Mouse (Mus musculus): ENCODE measurements around the gene Trir. TPM values are rescaled to one million over a fixed set of nuclear protein-coding genes. Genes with fewer than 3 reads are reported as not detected.

Trir gene
- polyA plus RNA-seq (2015; fragmentation: Nextera tagmentation; extraction: Ambion mirVana) = 93.3 and 104 TPM in 2 replicates

GRCm38 (mm10) chr8:85026670-85027515, at the start of gene Trir:
Gene Trir (plus strand): TSS chr8:85026823.
- Histone ChIP-seq H3K9ac (replicated peaks; ENCODE audit: low read length) (peak within 1 kb of the TSS; percentile 100), H3K4me2 (replicated peaks; ENCODE audit: low read depth, low read length) (peak within 1 kb of the TSS; percentile 83), H3K27ac (ENCODE audit: low read length) (peak within 1 kb of the TSS; percentile 94), H3K4me3 (ENCODE audit: low read length) (peak within 1 kb of the TSS; percentile 100), H3K9me3 (ENCODE audit: low read length) (no peaks in the 10 kb centered on the region), H3K4me1 (ENCODE audit: insufficient read depth, low read length) (peaks cover 33% of the 10 kb centered on the region), H3K36me3 (ENCODE audit: insufficient read depth, low read length) (peaks cover 37% of the 10 kb centered on the region), H3K27me3 (ENCODE audit: insufficient read depth, low read length) (no peaks in the 10 kb centered on the region)
- WGBS = 0% methylated on average over 73 of the region's 75 CpGs
- peak; percentile 79 for ATAC-seq (ENCODE audit: low FRiP score, low TSS enrichment)

GRCm38 (mm10) chr8:84977435-84978247, 49.0 kb upstream of the Trir start:
- ATAC-seq (ENCODE audit: low FRiP score, low TSS enrichment) = no peak
- Histone ChIP-seq H3K27ac (ENCODE audit: low read length) (peak overlapping the region; percentile 87), H3K4me1 (ENCODE audit: insufficient read depth, low read length) (peaks cover 76% of the 10 kb centered on the region), H3K36me3 (ENCODE audit: insufficient read depth, low read length) (peaks cover 19% of the 10 kb centered on the region), H3K9ac (replicated peaks; ENCODE audit: low read length) (peak overlapping the region; percentile 74), H3K27me3 (ENCODE audit: insufficient read depth, low read length) (no peaks in the 10 kb centered on the region), H3K4me3 (ENCODE audit: low read length) (peak overlapping the region; percentile 61), H3K9me3 (ENCODE audit: low read length) (no peaks in the 10 kb centered on the region), H3K4me2 (replicated peaks; ENCODE audit: low read depth, low read length) (peak overlapping the region; percentile 96)
- under 1% methylated on average over 69 of the region's 70 CpGs for WGBS

GRCm38 (mm10) chr8:84978248-84978940, 48.2 kb upstream of the Trir start, which contains the start of gene Junb:
Gene Junb (minus strand): TSS chr8:84978718.
- Histone ChIP-seq H3K27me3 (ENCODE audit: insufficient read depth, low read length) (no peaks in the 10 kb centered on the region), H3K36me3 (ENCODE audit: insufficient read depth, low read length) (peaks cover 12% of the 10 kb centered on the region; the same call in 1 of the 2 replicates), H3K9me3 (ENCODE audit: low read length) (no peaks in the 10 kb centered on the region), H3K4me3 (ENCODE audit: low read length) (peak within 1 kb of the TSS; percentile 61), H3K9ac (replicated peaks; ENCODE audit: low read length) (peak within 1 kb of the TSS; percentile 74), H3K27ac (ENCODE audit: low read length) (peak within 1 kb of the TSS; percentile 87), H3K4me1 (ENCODE audit: insufficient read depth, low read length) (peaks cover 78% of the 10 kb centered on the region), H3K4me2 (replicated peaks; ENCODE audit: low read depth, low read length) (peak within 1 kb of the TSS; percentile 96)
- 0% methylated on average over 63 of the region's 63 CpGs for whole genome bisulfite sequencing
- peak; percentile 54 for ATAC-seq (ENCODE audit: low FRiP score, low TSS enrichment)

- 2% methylated on average over 42 of the region's 42 CpGs for WGBS
- H3K4me3 ChIP-seq (ENCODE audit: low read length) = peak overlapping the region; percentile 41
- H3K9me3 ChIP-seq (ENCODE audit: low read length) = no peaks in the 10 kb centered on the region
- H3K27me3 ChIP-seq (ENCODE audit: insufficient read depth, low read length) = no peaks in the 10 kb centered on the region
- peak overlapping the region; percentile 87 for H3K27ac ChIP-seq (ENCODE audit: low read length)
- H3K4me2 ChIP-seq (replicated peaks; ENCODE audit: low read depth, low read length) = peak overlapping the region; percentile 96
- ATAC-seq (ENCODE audit: low FRiP score, low TSS enrichment) = peak; percentile 32
- H3K36me3 ChIP-seq (ENCODE audit: insufficient read depth, low read length) = peaks cover 1% of the 10 kb centered on the region; the same call in 1 of the 2 replicates
- peak overlapping the region; percentile 55 for H3K9ac ChIP-seq (replicated peaks; ENCODE audit: low read length)
- peaks cover 82% of the 10 kb centered on the region for H3K4me1 ChIP-seq (ENCODE audit: insufficient read depth, low read length)
Observed at GRCm38 (mm10) chr8:84979599-84980421, 46.8 kb upstream of the Trir start.

- 35% methylated on average over 11 of the region's 11 CpGs for WGBS
- H3K36me3 ChIP-seq (ENCODE audit: insufficient read depth, low read length) = no peaks in the 10 kb centered on the region
Observed at GRCm38 (mm10) chr8:84980622-84981358, 45.8 kb upstream of the Trir start.

GRCm38 (mm10) chr8:84981644-84982498, 44.8 kb upstream of the Trir start:
- Histone ChIP-seq H3K27me3 (ENCODE audit: insufficient read depth, low read length) (no peaks in the 10 kb centered on the region), H3K36me3 (ENCODE audit: insufficient read depth, low read length) (no peaks in the 10 kb centered on the region), H3K27ac (ENCODE audit: low read length) (peak overlapping the region; percentile 87), H3K4me2 (replicated peaks; ENCODE audit: low read depth, low read length) (no peak overlapping the region), H3K9me3 (ENCODE audit: low read length) (no peaks in the 10 kb centered on the region), H3K4me1 (ENCODE audit: insufficient read depth, low read length) (peaks cover 82% of the 10 kb centered on the region), H3K4me3 (ENCODE audit: low read length) (no peak overlapping the region), H3K9ac (replicated peaks; ENCODE audit: low read length) (peak overlapping the region; percentile 23; the same call in 1 of the 2 replicates)
- no peak for ATAC-seq (ENCODE audit: low FRiP score, low TSS enrichment)
- WGBS = 70% methylated on average over 15 of the region's 15 CpGs

More at GRCm38 (mm10) chr8:84980622-84981358, 45.8 kb upstream of the Trir start:
- H3K4me1 ChIP-seq (ENCODE audit: insufficient read depth, low read length) = peaks cover 84% of the 10 kb centered on the region
- no peaks in the 10 kb centered on the region for H3K9me3 ChIP-seq (ENCODE audit: low read length)
- no peaks in the 10 kb centered on the region for H3K27me3 ChIP-seq (ENCODE audit: insufficient read depth, low read length)
- H3K9ac ChIP-seq (replicated peaks; ENCODE audit: low read length) = no peak overlapping the region
- H3K27ac ChIP-seq (ENCODE audit: low read length) = peak overlapping the region; percentile 87
- peak overlapping the region; percentile 96 for H3K4me2 ChIP-seq (replicated peaks; ENCODE audit: low read depth, low read length)
- no peak for ATAC-seq (ENCODE audit: low FRiP score, low TSS enrichment)
- H3K4me3 ChIP-seq (ENCODE audit: low read length) = no peak overlapping the region

GRCm38 (mm10) chr8:84982499-84983011, 44.1 kb upstream of the Trir start:
- no peaks in the 10 kb centered on the region for H3K36me3 ChIP-seq (ENCODE audit: insufficient read depth, low read length)
- no peak overlapping the region for H3K4me3 ChIP-seq (ENCODE audit: low read length)
- H3K9me3 ChIP-seq (ENCODE audit: low read length) = no peaks in the 10 kb centered on the region
- 62% methylated on average over 3 of the region's 3 CpGs for WGBS
- H3K9ac ChIP-seq (replicated peaks; ENCODE audit: low read length) = no peak overlapping the region
- H3K27ac ChIP-seq (ENCODE audit: low read length) = peak overlapping the region; percentile 87
- H3K27me3 ChIP-seq (ENCODE audit: insufficient read depth, low read length) = no peaks in the 10 kb centered on the region
- peaks cover 76% of the 10 kb centered on the region for H3K4me1 ChIP-seq (ENCODE audit: insufficient read depth, low read length)
- H3K4me2 ChIP-seq (replicated peaks; ENCODE audit: low read depth, low read length) = no peak overlapping the region
- ATAC-seq (ENCODE audit: low FRiP score, low TSS enrichment) = no peak

Measured in kidney, embryonic 16.5 days (tissue).